Mouse (Mus musculus): ENCODE measurements at regions not wholly inside any gene's neighbourhood (a gene's known extent, or its start where the extent isn't known, plus 50 kb on each side); places are given as distances from the start of the nearest gene placed in this dataset.

- TF ChIP-seq POLR2A (IDR thresholded peaks at IDR 0.05; ENCODE audit: control insufficient read depth in 1 of 2, insufficient read depth in 1 of 2, low read depth in 1 of 2, low read length in 2 of 2, poor library complexity in 1 of 2) (no peak), E2F4 (IDR thresholded peaks at IDR 0.05; ENCODE audit: borderline replicate concordance, low read depth, low read length) (no peak), TAL1 (IDR thresholded peaks at IDR 0.05; ENCODE audit: low read length) (no peak), CHD2 (IDR thresholded peaks at IDR 0.05; ENCODE audit: low read length) (no peak), MAFK (IDR thresholded peaks at IDR 0.05; ENCODE audit: borderline replicate concordance, low read depth, low read length) (no peak)
Measured at GRCm38 (mm10) chr16:12934586-12934985, 174.9 kb upstream of the Ercc4 start.
